Mouse (Mus musculus) brain, embryonic 14.5 days (tissue): ENCODE results near the gene Slc35g3. TPM values are rescaled to one million over a fixed set of nuclear protein-coding genes. Genes with fewer than 3 reads are reported as not detected.

Source experiments
- DNase-seq: peaks from one replicate; pipeline ENCODE4 v3.0.0-alpha.2; 2011; ENCODE audit warnings: low read depth
- CTCF ChIP-seq: fragments of 200-500 bp; IDR thresholded peaks from 2 replicates; pipeline ENCODE4 v1.5.1; 2012; ENCODE audit warnings: inconsistent platforms, mild to moderate bottlenecking, moderate library complexity, borderline replicate concordance; ENCODE audit not compliant: insufficient read depth, insufficient read length; ENCODE audit errors: extremely low read depth
- POLR2A ChIP-seq: fragments of 200-500 bp; IDR thresholded peaks from 2 replicates; pipeline ENCODE4 v1.6.1; 2012; ENCODE audit warnings: mild to moderate bottlenecking, inconsistent platforms, borderline replicate concordance; ENCODE audit not compliant: poor library complexity, insufficient read depth, insufficient read length, severe bottlenecking; ENCODE audit errors: extremely low read depth
- polyA plus RNA-seq: library from polyadenylated mRNA; depleted of rRNA; stranded (reverse); fragments of >200 nt; gene quantifications from 2 replicates; pipeline ENCODE4 v1.2.3, GENCODE M21; 2012

Gene Slc35g3
- polyA plus RNA-seq, 1 experiment = 1.1 TPM

- no peak for TF ChIP-seq CTCF
- peak; percentile 82 for DNase-seq
Measured at GRCm38 (mm10) chr11:69799394-69800137, 37.8 kb upstream of the Slc35g3 start.

GRCm38 (mm10) chr11:69797924-69798323 is 36.2 kb upstream of the Slc35g3 start:
- TF ChIP-seq POLR2A (no peak), CTCF (no peak)
- DNase-seq = no peak

GRCm38 (mm10) chr11:69795983-69796435 is 34.2 kb upstream of the Slc35g3 start:
- TF ChIP-seq CTCF (no peak), POLR2A (no peak)
- peak; percentile 17 for DNase-seq

GRCm38 (mm10) chr11:69795168-69795982 is 33.6 kb upstream of the Slc35g3 start, which contains the start of gene Chrnb1:
Gene Chrnb1 (minus strand): TSS chr11:69795943.
- DNase-seq = peak; percentile 97
- no peak for TF ChIP-seq CTCF
- TF ChIP-seq POLR2A = no peak

- no peak for DNase-seq
- TF ChIP-seq POLR2A (no peak), CTCF (no peak)
Measured at GRCm38 (mm10) chr11:69793429-69793828, 31.7 kb upstream of the Slc35g3 start.

- no peak for TF ChIP-seq POLR2A
- TF ChIP-seq CTCF = no peak
- no peak for DNase-seq
Measured at GRCm38 (mm10) chr11:69791420-69791819, 29.7 kb upstream of the Slc35g3 start.

GRCm38 (mm10) chr11:69789431-69789830 is 27.7 kb upstream of the Slc35g3 start:
- DNase-seq = no peak
- no peak for TF ChIP-seq CTCF
- no peak for TF ChIP-seq POLR2A

GRCm38 (mm10) chr11:69787306-69787705 is 25.5 kb upstream of the Slc35g3 start:
- DNase-seq = no peak
- no peak for TF ChIP-seq CTCF
- TF ChIP-seq POLR2A = no peak

GRCm38 (mm10) chr11:69784793-69785272 is 23.1 kb upstream of the Slc35g3 start:
- TF ChIP-seq POLR2A = no peak

GRCm38 (mm10) chr11:69781828-69782227 is 20.1 kb upstream of the Slc35g3 start:
- TF ChIP-seq CTCF (no peak), POLR2A (no peak)
- DNase-seq = no peak

More at GRCm38 (mm10) chr11:69784793-69785272, 23.1 kb upstream of the Slc35g3 start:
- no peak for DNase-seq

GRCm38 (mm10) chr11:69778985-69779384 is 17.2 kb upstream of the Slc35g3 start:
- TF ChIP-seq POLR2A (no peak), CTCF (no peak)
- no peak for DNase-seq
